Mouse (Mus musculus): ENCODE measurements at regions not wholly inside any gene's neighbourhood (a gene's known extent, or its start where the extent isn't known, plus 50 kb on each side); places are given as distances from the start of the nearest gene placed in this dataset.

- no peak for DNase-seq
These were observed 218.6 kb upstream of the Tacr3 start for GRCm38 (mm10) chr3:134610244-134610643.

- DNase-seq: no peak
These were observed 217.1 kb upstream of the Tacr3 start for GRCm38 (mm10) chr3:134611516-134612297.

GRCm38 (mm10) chr3:134612298-134612616, 216.6 kb upstream of the Tacr3 start:
- DNase-seq: no peak

GRCm38 (mm10) chr3:134629166-134630134, 199.4 kb upstream of the Tacr3 start:
- DNase-seq: peak; percentile 13

DNA sequence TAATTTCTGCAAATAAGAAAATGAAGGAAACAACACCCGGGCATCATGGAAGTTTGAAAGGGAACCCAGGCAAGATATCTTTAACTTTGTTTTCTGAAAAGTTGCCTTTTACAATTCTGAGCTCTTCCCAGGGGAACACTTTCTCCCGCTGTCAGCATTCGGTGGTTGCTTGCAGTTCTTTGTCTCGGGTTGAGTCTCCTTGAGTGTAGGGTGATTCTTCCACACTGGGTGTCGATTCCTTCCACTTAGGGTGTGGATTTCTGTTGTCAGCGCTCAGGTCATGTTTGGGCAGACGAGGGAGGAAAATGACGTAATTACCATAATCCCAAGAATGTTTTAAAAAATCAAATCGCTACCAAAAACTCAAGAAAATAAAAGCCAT, 198.7 kb upstream of the Tacr3 start:
- DNase-seq: no peak

DNA sequence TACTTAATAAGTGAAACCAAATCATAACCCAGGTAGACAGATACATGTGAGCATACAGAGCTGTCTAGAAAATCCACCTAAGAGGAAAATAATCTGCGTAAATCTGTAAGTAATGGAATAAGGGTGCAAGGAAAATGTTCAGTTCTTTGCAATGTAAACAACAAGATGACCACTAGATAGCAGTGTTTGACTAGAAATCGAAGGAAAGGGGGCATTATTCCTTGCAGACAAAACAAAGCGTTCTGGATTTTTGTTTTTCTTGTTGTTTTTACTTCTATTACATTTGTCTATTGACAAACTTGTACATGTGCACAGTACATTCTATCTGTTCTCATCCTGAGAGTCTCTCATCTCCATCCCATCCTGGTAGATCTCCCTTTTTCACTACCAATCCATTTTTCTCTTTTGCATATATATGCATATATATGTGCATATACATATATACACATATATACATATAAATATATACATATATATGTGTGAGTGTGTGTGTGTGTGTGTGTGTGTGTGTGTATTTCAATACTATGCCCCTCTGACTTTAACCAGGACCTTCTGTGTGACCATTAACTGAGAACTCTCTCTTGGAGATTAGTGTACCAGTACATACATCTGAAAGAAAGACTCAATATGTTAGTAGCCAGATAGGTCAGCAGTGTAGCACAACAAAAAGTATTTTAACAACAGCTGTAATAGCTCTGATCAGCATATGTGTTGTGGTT, 179.9 kb upstream of the Tacr3 start:
- DNase-seq: peak; percentile 8

- DNase-seq: no peak
These were observed 174.8 kb upstream of the Tacr3 start for GRCm38 (mm10) chr3:134654051-134654450.

DNA sequence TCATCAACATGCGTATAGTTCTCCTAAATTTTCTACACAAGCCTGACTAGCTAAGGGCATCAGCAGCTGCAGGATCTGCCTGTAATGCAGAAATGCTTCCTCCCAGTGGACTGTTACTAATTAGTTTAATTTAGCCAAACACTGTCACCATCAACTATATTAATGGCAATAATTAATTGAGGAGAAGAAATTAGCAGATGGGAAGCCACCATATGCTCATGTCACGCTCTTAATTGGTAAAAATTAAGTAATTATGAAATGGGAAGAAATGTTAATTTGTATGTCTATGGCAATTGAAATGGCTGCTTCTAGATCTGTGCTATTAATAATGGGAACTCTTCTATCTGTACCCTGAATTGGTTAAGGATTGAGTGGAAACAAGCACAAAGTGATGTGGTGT, 133.9 kb upstream of the Tacr3 start:
- no peak for DNase-seq

- no peak for DNase-seq
These were observed 110.2 kb upstream of the Tacr3 start for GRCm38 (mm10) chr3:134718620-134719019.

DNA sequence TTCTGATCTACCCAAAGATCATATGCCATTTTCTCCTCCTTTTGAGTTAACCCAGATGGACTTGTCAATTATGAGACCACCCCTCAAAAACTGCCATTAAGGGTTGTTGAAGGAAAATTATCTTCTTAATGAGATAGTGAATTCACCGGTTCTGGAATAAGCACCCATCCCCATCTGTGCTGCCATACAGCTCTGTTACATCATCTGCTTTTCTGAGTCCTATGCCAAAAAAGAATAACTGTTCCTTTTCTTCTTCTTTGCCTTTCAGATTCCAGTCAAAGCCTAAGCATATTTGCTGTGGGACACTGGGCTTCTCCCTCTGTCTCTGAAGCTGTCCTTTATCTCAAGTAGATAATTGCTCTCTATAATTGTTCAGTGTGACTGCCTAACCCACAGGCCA, 93.1 kb upstream of the Tacr3 start:
- DNase-seq: no peak

- DNase-seq: no peak
These were observed 67.7 kb upstream of the Tacr3 start for GRCm38 (mm10) chr3:134761108-134761507.

GRCm38 (mm10) chr3:134763264-134763936, 65.4 kb upstream of the Tacr3 start:
- peak; percentile 6 for DNase-seq

All from kidney, adult 9 months (tissue).